Mouse (Mus musculus): ENCODE data around the gene Ivns1abp.

DNA sequence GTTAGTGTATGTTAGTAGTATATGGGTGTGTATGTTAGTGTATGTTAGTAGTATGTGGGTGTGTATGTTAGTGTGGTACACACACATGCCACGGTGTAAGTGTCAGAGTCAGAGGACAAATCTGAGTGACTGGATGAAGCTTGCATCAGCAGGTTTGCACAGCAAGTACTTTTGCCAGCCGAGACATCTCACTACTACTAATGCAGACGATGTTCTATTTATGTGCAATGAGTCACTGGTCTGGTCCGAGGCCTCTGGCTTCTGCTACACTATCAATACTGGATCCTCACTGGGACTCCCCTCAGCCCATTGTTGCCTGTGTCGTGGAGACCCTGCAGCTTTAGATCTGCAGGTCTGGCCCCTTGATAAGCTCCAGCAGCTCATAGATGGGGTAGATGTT, 27.3 kb downstream of the Ivns1abp start:
- no peak for TF ChIP-seq POLR2A (IDR thresholded peaks at IDR 0.05; ENCODE audit: insufficient read depth, low read length)
- TF ChIP-seq CTCF (IDR thresholded peaks at IDR 0.05; ENCODE audit: low read depth, low read length): no peak
